Mouse (Mus musculus) embryonic fibroblast, embryonic 13.5 days (primary cell): ENCODE data around the gene Rhot2.

Experiments used
- CTCF ChIP-seq: IDR thresholded peaks from 2 replicates; pipeline ENCODE4 v1.5.1; 2011; ENCODE audit warnings: mild to moderate bottlenecking, control low read depth, low read length, moderate library complexity, borderline replicate concordance; ENCODE audit not compliant: insufficient read depth
- POLR2A ChIP-seq: IDR thresholded peaks from 2 replicates; pipeline ENCODE4 v1.6.1; 2011; ENCODE audit warnings: low read depth, mild to moderate bottlenecking, control low read depth, low read length, moderate library complexity

DNA sequence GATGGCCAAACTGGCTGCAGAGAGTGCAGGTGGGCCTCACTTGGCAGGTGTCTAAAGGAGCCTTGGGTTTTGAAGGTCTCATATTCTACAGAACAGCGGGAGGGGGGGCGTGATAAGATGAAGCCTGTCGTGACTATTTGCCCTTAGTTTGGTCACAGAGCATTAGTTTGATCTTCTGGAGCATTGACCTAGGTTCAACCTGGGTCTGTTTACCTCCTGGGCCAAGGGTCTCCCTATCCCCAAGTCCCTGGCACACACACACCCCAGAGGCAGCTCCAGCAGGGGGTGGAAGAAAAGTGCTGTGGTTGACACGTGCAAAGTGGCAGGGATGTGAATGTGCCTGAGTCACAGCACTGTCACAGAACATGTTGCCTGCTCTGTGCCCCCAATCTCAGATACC is 33.8 kb downstream of the Rhot2 start:
- TF ChIP-seq CTCF: no peak
- TF ChIP-seq POLR2A: no peak
